Comparison of ENCODE assay signal across 22 mouse cellular contexts in genomic region chrX:164323391-164323913, GRCm38 (mm10). TPM values are rescaled to one million over a fixed set of nuclear protein-coding genes. Genes with fewer than 3 reads are reported as not detected.
DNase-seq lines count a peak whose midpoint lies in the region; ATAC-seq and TF ChIP-seq lines count a peak whose summit lies in the region.
"Had no signal": no experiment of that assay in that cellular context is flagged by ENCODE, and none has a peak within 500 bp of the region (broad histone marks: within the 10 kb centered on the region; RNA-seq: fewer than 3 reads in every experiment).

No protein-coding gene starts in this region.

- no peak for TF ChIP-seq CTCF in forebrain, postnatal 0 days (IDR thresholded peaks at IDR 0.05; ENCODE audit: low read depth)
- no peak for TF ChIP-seq CTCF in MEL (IDR thresholded peaks at IDR 0.05 in 2 of 3, conservative IDR thresholded peaks at IDR 0.05 in 1 of 3; ENCODE audit: control insufficient read depth in 1 of 3, insufficient read depth in 1 of 3, low read depth in 2 of 3, low read length in 3 of 3, poor library complexity in 1 of 3, severe bottlenecking in 1 of 3)

- peak; percentile 50 for DNase-seq in forebrain, embryonic 14.5 days (ENCODE audit: low spot score)
- no peak for DNase-seq in forebrain, postnatal 0 days
- DNase-seq in MEL (ENCODE audit: low read depth, low spot score) = peak; percentile 39
- DNase-seq in embryonic facial prominence, embryonic 10.5 days (ENCODE audit: low spot score) = peak; percentile 12
- no peak for DNase-seq in limb, embryonic 14.5 days (ENCODE audit: low spot score)
- no peak for DNase-seq in spleen, postnatal 14 days (ENCODE audit: low spot score in 2 of 2)
- no peak for DNase-seq in left cerebral cortex, adult 18-20 months (ENCODE audit: low spot score in 2 of 2)
- DNase-seq: adrenal gland, adult 8-10 months; cerebellum, adult 11 months; heart, postnatal 14 days; kidney, adult 18-20 months; kidney, postnatal 14 days; thymus, postnatal 36 days had no signal

- no peaks in the 10 kb centered on the region for H3K36me3 ChIP-seq in forebrain, embryonic 14.5 days (ENCODE audit: control insufficient read depth, insufficient read depth, low read length)
- no peaks in the 10 kb centered on the region for H3K36me3 ChIP-seq in forebrain, postnatal 0 days (ENCODE audit: insufficient read depth)
- H3K36me3 ChIP-seq in MEL (ENCODE audit: control insufficient read depth in 1 of 2, insufficient read depth in 2 of 2, low read length in 2 of 2) = peaks cover 0 to 27% of the 10 kb centered on the region in 2 experiments; a peak in 2 of 4 replicates
- no peaks in the 10 kb centered on the region for H3K36me3 ChIP-seq in embryonic facial prominence, embryonic 10.5 days (replicated peaks)
- no peaks in the 10 kb centered on the region for H3K36me3 ChIP-seq in limb, embryonic 14.5 days (ENCODE audit: control insufficient read depth, insufficient read depth, low read length)
- H3K36me3 ChIP-seq in kidney, embryonic 16.5 days (ENCODE audit: insufficient read depth, low read length) = no peaks in the 10 kb centered on the region
- H3K36me3 ChIP-seq: hindbrain, embryonic 15.5 days; midbrain, embryonic 10.5 days; neural tube, embryonic 13.5 days had no signal

- no peak overlapping the region for H3K9ac ChIP-seq in forebrain, embryonic 14.5 days (ENCODE audit: low read length)
- H3K9ac ChIP-seq in forebrain, postnatal 0 days = no peak overlapping the region
- H3K9ac ChIP-seq in MEL (ENCODE audit: control insufficient read depth, low read depth, low read length, poor library complexity, severe bottlenecking) = no peak overlapping the region
- no peak overlapping the region for H3K9ac ChIP-seq in limb, embryonic 14.5 days (ENCODE audit: low read depth, low read length, severe bottlenecking)
- no peak overlapping the region for H3K9ac ChIP-seq in kidney, embryonic 16.5 days (replicated peaks; ENCODE audit: low read length)
- H3K9ac ChIP-seq: hindbrain, embryonic 15.5 days; neural tube, embryonic 13.5 days had no signal

- H3K79me2 ChIP-seq in MEL (ENCODE audit: control insufficient read depth, insufficient read depth, low read length, poor library complexity) = no peaks in the 10 kb centered on the region

- H3K27me3 ChIP-seq in forebrain, embryonic 14.5 days (replicated peaks; ENCODE audit: control insufficient read depth, insufficient read depth, low read length) = no peaks in the 10 kb centered on the region
- H3K27me3 ChIP-seq in forebrain, postnatal 0 days (ENCODE audit: insufficient read depth, low read length) = no peaks in the 10 kb centered on the region
- no peaks in the 10 kb centered on the region for H3K27me3 ChIP-seq in MEL (ENCODE audit: control insufficient read depth in 1 of 2, insufficient read depth in 2 of 2, low read length in 2 of 2)
- peaks cover 59% of the 10 kb centered on the region for H3K27me3 ChIP-seq in embryonic facial prominence, embryonic 10.5 days (replicated peaks; ENCODE audit: low read depth, poor library complexity, severe bottlenecking)
- H3K27me3 ChIP-seq in limb, embryonic 14.5 days (ENCODE audit: control insufficient read depth, insufficient read depth, low read length) = no peaks in the 10 kb centered on the region
- peaks cover 3% of the 10 kb centered on the region; the same call in 1 of the 2 replicates for H3K27me3 ChIP-seq in kidney, embryonic 16.5 days (ENCODE audit: insufficient read depth, low read length)
- H3K27me3 ChIP-seq: CH12.LX; neural tube, embryonic 13.5 days had no signal

- WGBS in forebrain, embryonic 14.5 days = 74% methylated on average over 4 of the region's 4 CpGs
- WGBS in forebrain, postnatal 0 days = 63% methylated on average over 4 of the region's 4 CpGs
- WGBS in embryonic facial prominence, embryonic 10.5 days = 40% methylated on average over 4 of the region's 4 CpGs
- 31% methylated on average over 4 of the region's 4 CpGs for WGBS in limb, embryonic 14.5 days
- WGBS in kidney, embryonic 16.5 days = 61% methylated on average over 4 of the region's 4 CpGs

- no peak for TF ChIP-seq EP300 in MEL (IDR thresholded peaks at IDR 0.05; ENCODE audit: low read depth in 1 of 2, low read length in 2 of 2)

- no peak overlapping the region for H3K4me2 ChIP-seq in forebrain, embryonic 14.5 days (ENCODE audit: low read length)
- H3K4me2 ChIP-seq in forebrain, postnatal 0 days (ENCODE audit: low read depth) = no peak overlapping the region
- no peak overlapping the region for H3K4me2 ChIP-seq in limb, embryonic 14.5 days (replicated peaks; ENCODE audit: low read depth, low read length, severe bottlenecking)
- H3K4me2 ChIP-seq in kidney, embryonic 16.5 days (replicated peaks; ENCODE audit: low read depth, low read length) = no peak overlapping the region
- H3K4me2 ChIP-seq: heart, embryonic 11.5 days; hindbrain, embryonic 15.5 days; neural tube, embryonic 13.5 days had no signal

- no peaks in the 10 kb centered on the region for H3K4me1 ChIP-seq in forebrain, embryonic 14.5 days (ENCODE audit: control insufficient read depth, insufficient read depth, low read length)
- no peaks in the 10 kb centered on the region for H3K4me1 ChIP-seq in forebrain, postnatal 0 days (ENCODE audit: insufficient read depth)
- peaks cover 9 to 18% of the 10 kb centered on the region in 2 experiments for H3K4me1 ChIP-seq in MEL (ENCODE audit: control insufficient read depth in 1 of 2, insufficient read depth in 2 of 2, low read length in 2 of 2)
- no peaks in the 10 kb centered on the region for H3K4me1 ChIP-seq in embryonic facial prominence, embryonic 10.5 days
- H3K4me1 ChIP-seq in limb, embryonic 14.5 days (ENCODE audit: control insufficient read depth, insufficient read depth, low read length) = no peaks in the 10 kb centered on the region
- no peaks in the 10 kb centered on the region for H3K4me1 ChIP-seq in kidney, embryonic 16.5 days (ENCODE audit: insufficient read depth, low read length)
- H3K4me1 ChIP-seq: hindbrain, embryonic 15.5 days; midbrain, embryonic 10.5 days; neural tube, embryonic 13.5 days had no signal

- H3K9me3 ChIP-seq in forebrain, embryonic 14.5 days (replicated peaks; ENCODE audit: control insufficient read depth, low read length) = no peaks in the 10 kb centered on the region
- H3K9me3 ChIP-seq in forebrain, postnatal 0 days (ENCODE audit: low read length) = no peaks in the 10 kb centered on the region
- H3K9me3 ChIP-seq in MEL (replicated peaks; ENCODE audit: insufficient read depth, low read length) = no peaks in the 10 kb centered on the region
- H3K9me3 ChIP-seq in embryonic facial prominence, embryonic 10.5 days = no peaks in the 10 kb centered on the region
- H3K9me3 ChIP-seq in limb, embryonic 14.5 days (ENCODE audit: control insufficient read depth, low read length) = no peaks in the 10 kb centered on the region
- no peaks in the 10 kb centered on the region for H3K9me3 ChIP-seq in kidney, embryonic 16.5 days (ENCODE audit: low read length)
- H3K9me3 ChIP-seq: hindbrain, embryonic 15.5 days; midbrain, embryonic 10.5 days; neural tube, embryonic 13.5 days had no signal

- no peak overlapping the region for H3K4me3 ChIP-seq in forebrain, embryonic 14.5 days (ENCODE audit: low read depth, low read length)
- H3K4me3 ChIP-seq in forebrain, postnatal 0 days (ENCODE audit: low read depth, low read length) = no peak overlapping the region
- H3K4me3 ChIP-seq in MEL (ENCODE audit: control insufficient read depth in 1 of 2, insufficient read depth in 1 of 2, low read depth in 2 of 2, low read length in 2 of 2) = no peak overlapping the region
- H3K4me3 ChIP-seq in embryonic facial prominence, embryonic 10.5 days = no peak overlapping the region
- H3K4me3 ChIP-seq in limb, embryonic 14.5 days (replicated peaks; ENCODE audit: low read length) = no peak overlapping the region
- H3K4me3 ChIP-seq in kidney, embryonic 16.5 days (ENCODE audit: low read length) = no peak overlapping the region
- H3K4me3 ChIP-seq: erythroblast, embryonic 14.5 days; hindbrain, embryonic 15.5 days; midbrain, embryonic 10.5 days; neural tube, embryonic 13.5 days had no signal

- no peak for ATAC-seq in forebrain, embryonic 14.5 days
- no peak; the same call in 1 of the 2 replicates for ATAC-seq in forebrain, postnatal 0 days
- no peak for ATAC-seq in limb, embryonic 14.5 days (ENCODE audit: low FRiP score, low read depth)
- no peak for ATAC-seq in kidney, embryonic 16.5 days (ENCODE audit: low FRiP score, low TSS enrichment)
- ATAC-seq: lung, postnatal 0 days had no signal

- no peak for TF ChIP-seq RAD21 in MEL (IDR thresholded peaks at IDR 0.05; ENCODE audit: low read depth, low read length)

- TF ChIP-seq POLR2A in MEL (IDR thresholded peaks at IDR 0.05; ENCODE audit: control insufficient read depth in 1 of 2, insufficient read depth in 1 of 2, low read depth in 1 of 2, low read length in 2 of 2, poor library complexity in 1 of 2) = no peak
- TF ChIP-seq POLR2A in limb, embryonic 14.5 days (IDR thresholded peaks at IDR 0.05; ENCODE audit: borderline replicate concordance, extremely low read depth, insufficient read depth, insufficient read length) = no peak

- H3K27ac ChIP-seq in forebrain, embryonic 14.5 days (ENCODE audit: low read depth, low read length) = no peak overlapping the region; the same call in 1 of the 2 replicates
- no peak overlapping the region for H3K27ac ChIP-seq in forebrain, postnatal 0 days (ENCODE audit: low read depth, low read length)
- no peak overlapping the region for H3K27ac ChIP-seq in MEL (ENCODE audit: control insufficient read depth, low read depth, low read length)
- no peak overlapping the region for H3K27ac ChIP-seq in embryonic facial prominence, embryonic 10.5 days (replicated peaks)
- H3K27ac ChIP-seq in limb, embryonic 14.5 days (replicated peaks; ENCODE audit: low read depth, low read length) = peak overlapping the region; percentile 39; the same call in 1 of the 2 replicates
- H3K27ac ChIP-seq in kidney, embryonic 16.5 days (ENCODE audit: low read length) = no peak overlapping the region
- H3K27ac ChIP-seq: hindbrain, embryonic 15.5 days; midbrain, embryonic 10.5 days; neural tube, embryonic 13.5 days had no signal

RNA-seq across cellular contexts. Expression of gene Vegfd, which starts 49.7 kb away (rescaled TPM):
- polyA plus RNA-seq in forebrain, embryonic 14.5 days (2014; fragmentation: Nextera tagmentation; extraction: Ambion mirVana) = 0.67 and 1.1 TPM in 2 replicates
- total RNA-seq in forebrain, postnatal 0 days (2014; rRNA removed) = 0.29 and 1.0 TPM in 2 replicates
- 0.54 and 1.0 TPM in 2 replicates for polyA plus RNA-seq in forebrain, postnatal 0 days (2015; fragmentation: Nextera tagmentation; extraction: Ambion mirVana)
- total RNA-seq in MEL (2012; rRNA removed) = not detected in 2 replicates
- polyA plus RNA-seq in MEL (2012; ENCODE audit: insufficient read depth in 1 of 2, insufficient read length in 2 of 2, low read depth in 1 of 2, low replicate concordance in 2 of 2, missing spikeins in 1 of 2) = under 1 TPM in 1 of 2 experiments, not detected in 1; 0.06 TPM
- polyA plus RNA-seq in embryonic facial prominence, embryonic 10.5 days (2016; fragmentation: Nextera tagmentation; extraction: Ambion mirVana) = 4.8 and 5.3 TPM in 2 replicates
- polyA plus RNA-seq in limb, embryonic 14.5 days (2012; rRNA removed) = 7.2 and 9.1 TPM in 2 replicates
- polyA plus RNA-seq in limb, embryonic 14.5 days (2014; fragmentation: Nextera tagmentation; extraction: Ambion mirVana) = 7.7 and 8.0 TPM in 2 replicates
- 1 to 10 TPM; 1.8 to 2.4 TPM for total RNA-seq in left cerebral cortex, adult 18-20 months (2021)
- 21.7 and 22.7 TPM in 2 replicates for polyA plus RNA-seq in kidney, embryonic 16.5 days (2015; fragmentation: Nextera tagmentation; extraction: Ambion mirVana)
- total RNA-seq: CH12.LX; monocyte, adult 5-6 weeks had no signal
- polyA plus RNA-seq: erythroblast, embryonic 14.5 days had no signal

RNA-seq across cellular contexts. Expression of gene Pir, which starts 54.3 kb away (rescaled TPM):
- polyA plus RNA-seq in forebrain, embryonic 14.5 days (2014; fragmentation: Nextera tagmentation; extraction: Ambion mirVana) = 3.9 and 4.3 TPM in 2 replicates
- 1.4 and 3.1 TPM in 2 replicates for total RNA-seq in forebrain, postnatal 0 days (2014; rRNA removed)
- polyA plus RNA-seq in forebrain, postnatal 0 days (2015; fragmentation: Nextera tagmentation; extraction: Ambion mirVana) = 4.3 and 6.1 TPM in 2 replicates
- 2.9 and 5.3 TPM in 2 replicates for total RNA-seq in MEL (2012; rRNA removed)
- polyA plus RNA-seq in MEL (2012; ENCODE audit: insufficient read depth in 1 of 2, insufficient read length in 2 of 2, low read depth in 1 of 2, low replicate concordance in 2 of 2, missing spikeins in 1 of 2) = 100 to 1,000 TPM in 1 of 2 experiments, 10 to 100 TPM in 1; 11.4 to 230 TPM
- polyA plus RNA-seq in embryonic facial prominence, embryonic 10.5 days (2016; fragmentation: Nextera tagmentation; extraction: Ambion mirVana) = 8.0 and 10.0 TPM in 2 replicates
- 2.6 and 3.1 TPM in 2 replicates for polyA plus RNA-seq in limb, embryonic 14.5 days (2012; rRNA removed)
- polyA plus RNA-seq in limb, embryonic 14.5 days (2014; fragmentation: Nextera tagmentation; extraction: Ambion mirVana) = 4.7 and 5.9 TPM in 2 replicates
- 1 to 10 TPM; 7.9 to 8.4 TPM for total RNA-seq in left cerebral cortex, adult 18-20 months (2021)
- polyA plus RNA-seq in kidney, embryonic 16.5 days (2015; fragmentation: Nextera tagmentation; extraction: Ambion mirVana) = 9.4 and 10.7 TPM in 2 replicates
- total RNA-seq: CH12.LX; monocyte, adult 5-6 weeks had no signal

Comparison
In these comparisons a context has a peak if more than half of its experiments do, and no peak if none do; other contexts are left out.
1. DNase-seq: peak in forebrain, embryonic 14.5 days (single experiment), MEL (single experiment) and embryonic facial prominence, embryonic 10.5 days (single experiment); none in forebrain, postnatal 0 days (single experiment), limb, embryonic 14.5 days (single experiment), spleen, postnatal 14 days (0 of 2) and left cerebral cortex, adult 18-20 months (0 of 2).